In the genomic region with DNA sequence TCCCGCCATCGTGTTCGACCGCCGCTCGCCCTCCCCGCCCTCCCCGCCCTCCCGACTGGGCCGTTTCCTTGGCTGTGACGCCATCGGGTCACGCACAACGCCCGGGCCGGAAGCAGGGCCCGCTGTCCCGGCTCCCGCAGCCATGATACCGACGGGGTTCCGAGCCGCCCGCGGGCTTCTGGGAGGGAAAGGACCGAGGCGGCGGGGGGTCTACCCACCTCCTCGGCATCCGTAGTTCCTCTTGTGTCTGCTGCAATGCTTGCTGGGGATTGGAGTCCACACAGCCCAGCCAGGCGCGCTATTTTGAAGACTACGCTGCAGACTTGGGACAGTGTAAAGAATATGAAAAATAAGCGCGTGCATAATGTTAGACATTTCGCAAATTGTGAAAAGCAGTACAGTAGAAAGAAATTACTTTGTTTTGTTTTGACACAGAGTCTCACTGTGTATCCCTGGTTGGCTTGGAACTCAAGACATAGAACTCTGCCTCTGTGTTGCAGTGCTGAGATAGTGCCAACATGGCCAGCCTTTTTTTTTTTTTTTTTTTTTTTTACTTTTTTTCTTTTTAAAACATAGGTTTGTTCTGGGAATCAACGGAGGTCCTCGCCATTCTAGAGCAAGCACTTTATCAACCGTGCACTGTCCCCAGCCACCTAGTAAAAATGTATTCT, we compare ENCODE assay signal across 8 mouse cellular contexts. TPM values are rescaled to one million over a fixed set of nuclear protein-coding genes. Genes with fewer than 3 reads are reported as not detected.
DNase-seq lines count a peak whose midpoint lies in the region; ATAC-seq and TF ChIP-seq lines count a peak whose summit lies in the region.

Terf2 (minus strand) TSS at position 182 of the 671 bp plus-strand sequence.

- TF ChIP-seq CTCF in kidney, postnatal 0 days (IDR thresholded peaks at IDR 0.05; ENCODE audit: low read depth), result no peak

- no peaks in the 10 kb centered on the region for H3K27me3 ChIP-seq in heart, embryonic 13.5 days (replicated peaks)
- H3K27me3 ChIP-seq in kidney, postnatal 0 days (ENCODE audit: insufficient read depth, low read length), result no peaks in the 10 kb centered on the region
- no peaks in the 10 kb centered on the region for H3K27me3 ChIP-seq in liver, embryonic 11.5 days (replicated peaks; ENCODE audit: control insufficient read depth, insufficient read depth, low read length)
- no peaks in the 10 kb centered on the region for H3K27me3 ChIP-seq in myocyte (ENCODE audit: control insufficient read depth, insufficient read depth, insufficient read length)
- no peaks in the 10 kb centered on the region for H3K27me3 ChIP-seq in splenic B cell, adult 2 months (ENCODE audit: control insufficient read depth, insufficient read depth, low read length, poor library complexity, severe bottlenecking)

- WGBS in heart, embryonic 13.5 days, result 3% methylated on average over 39 of the region's 39 CpGs
- WGBS in kidney, postnatal 0 days, result 4% methylated on average over 38 of the region's 39 CpGs
- WGBS in liver, embryonic 11.5 days, result 3% methylated on average over 39 of the region's 39 CpGs

- H3K4me1 ChIP-seq in heart, embryonic 13.5 days, result peaks cover 24% of the 10 kb centered on the region
- H3K4me1 ChIP-seq in kidney, postnatal 0 days (replicated peaks; ENCODE audit: insufficient read depth, low read length), result no peaks in the 10 kb centered on the region; the same call in 1 of the 2 replicates
- H3K4me1 ChIP-seq in liver, embryonic 11.5 days (replicated peaks; ENCODE audit: control insufficient read depth, insufficient read depth, low read length), result peaks cover 5% of the 10 kb centered on the region

- peaks cover 29% of the 10 kb centered on the region for H3K36me3 ChIP-seq in heart, embryonic 13.5 days
- 0 out of 2 replicates have a peak, but pooled peaks cover 9% of the 10 kb centered on the region for H3K36me3 ChIP-seq in kidney, postnatal 0 days (ENCODE audit: insufficient read depth, low read length)
- peaks cover 8% of the 10 kb centered on the region; the same call in 1 of the 2 replicates for H3K36me3 ChIP-seq in liver, embryonic 11.5 days (ENCODE audit: control insufficient read depth, insufficient read depth, low read length)
- peaks cover 5% of the 10 kb centered on the region for H3K36me3 ChIP-seq in myocyte (ENCODE audit: control insufficient read depth, insufficient read depth)
- H3K36me3 ChIP-seq in splenic B cell, adult 2 months (ENCODE audit: control insufficient read depth, insufficient read depth, low read length, poor library complexity, severe bottlenecking), result peaks cover 1% of the 10 kb centered on the region; the same call in 1 of the 2 replicates

- H3K4me2 ChIP-seq in heart, embryonic 13.5 days, result peak within 1 kb of the TSS; percentile 74
- H3K4me2 ChIP-seq in kidney, postnatal 0 days (ENCODE audit: low read length), result peak within 1 kb of the TSS; percentile 56
- H3K4me2 ChIP-seq in liver, embryonic 11.5 days, result peak within 1 kb of the TSS; percentile 81
- H3K4me2 ChIP-seq in myocyte (ENCODE audit: low read depth), result peak within 1 kb of the TSS; percentile 82

- peak within 1 kb of the TSS; percentile 95 for H3K4me3 ChIP-seq in heart, embryonic 13.5 days
- peak within 1 kb of the TSS; percentile 70 for H3K4me3 ChIP-seq in kidney, postnatal 0 days (replicated peaks; ENCODE audit: low read depth, low read length)
- peak within 1 kb of the TSS; percentile 84 for H3K4me3 ChIP-seq in liver, embryonic 11.5 days (ENCODE audit: low read depth, low read length)
- peak within 1 kb of the TSS; percentile 52 for H3K4me3 ChIP-seq in myocyte

- peaks cover 45% of the 10 kb centered on the region for H3K79me2 ChIP-seq in myocyte (ENCODE audit: control insufficient read depth, insufficient read depth)

- H3K9me3 ChIP-seq in heart, embryonic 13.5 days, result no peaks in the 10 kb centered on the region
- no peaks in the 10 kb centered on the region for H3K9me3 ChIP-seq in kidney, postnatal 0 days (replicated peaks; ENCODE audit: low read length)
- H3K9me3 ChIP-seq in liver, embryonic 11.5 days (ENCODE audit: control insufficient read depth, low read length), result no peaks in the 10 kb centered on the region

- ATAC-seq in heart, embryonic 13.5 days (ENCODE audit: extremely low read depth, insufficient number of reproducible peaks, low FRiP score, low TSS enrichment), result peak; percentile 89
- peak; percentile 95 for ATAC-seq in kidney, postnatal 0 days (replicated peaks; ENCODE audit: low FRiP score, low read depth)
- peak; percentile 94 for ATAC-seq in liver, embryonic 11.5 days (replicated peaks; ENCODE audit: low FRiP score)

- H3K27ac ChIP-seq in heart, embryonic 13.5 days (replicated peaks), result peak within 1 kb of the TSS; percentile 92
- peak within 1 kb of the TSS; percentile 96 for H3K27ac ChIP-seq in kidney, postnatal 0 days
- H3K27ac ChIP-seq in liver, embryonic 11.5 days (ENCODE audit: low read depth, low read length), result peak within 1 kb of the TSS; percentile 93

- peak; percentile 90 to 92 for DNase-seq in CD8-positive naive resting alpha-beta T cell, adult 2 months (ENCODE audit: low read depth in 2 of 2, low spot score in 2 of 2)
- DNase-seq in c-Kit-negative CD71-positive TER-119-positive erythroid progenitor cells, embryonic 14.5 days (ENCODE audit: low read depth, low spot score), result peak; percentile 71
- peak; percentile 79 for DNase-seq in fibroblast of lung, adult 2 months (ENCODE audit: low read depth)
- DNase-seq in kidney, postnatal 0 days (ENCODE audit: low spot score), result peak; percentile 98
- DNase-seq in liver, embryonic 11.5 days (ENCODE audit: low spot score), result peak; percentile 93
- peak; percentile 93 for DNase-seq in splenic B cell, adult 2 months (ENCODE audit: low read depth, low spot score)

- TF ChIP-seq POLR2A in myocyte (IDR thresholded peaks at IDR 0.05; ENCODE audit: insufficient read length, low read depth), result peak; percentile 5

- peak within 1 kb of the TSS; percentile 96 for H3K9ac ChIP-seq in heart, embryonic 13.5 days
- peak within 1 kb of the TSS; percentile 89 for H3K9ac ChIP-seq in kidney, postnatal 0 days (ENCODE audit: low read depth, low read length)
- H3K9ac ChIP-seq in liver, embryonic 11.5 days (ENCODE audit: low read depth, low read length), result peak within 1 kb of the TSS; percentile 91

- peak within 1 kb of the TSS; percentile 56 for H3ac ChIP-seq in myocyte (ENCODE audit: control insufficient read depth, insufficient read length)

TF ChIP-seq in myocyte, 11 proteins besides CTCF, POLR2A, EP300 and RAD21:
- TF ChIP-seq MYOG (IDR thresholded peaks at IDR 0.05; ENCODE audit: control insufficient read depth in 1 of 3, insufficient read depth in 1 of 3, insufficient read length in 2 of 3, low read depth in 2 of 3) (no peak), E2F4 (IDR thresholded peaks at IDR 0.05; ENCODE audit: insufficient read depth) (peak; percentile 80)

RNA-seq across cellular contexts. Expression of gene Terf2, which starts in this region (rescaled TPM):
- polyA plus RNA-seq in heart, embryonic 13.5 days (2015; fragmentation: Nextera tagmentation; extraction: Ambion mirVana), result 9.9 and 10.7 TPM in 2 replicates
- polyA plus RNA-seq in kidney, postnatal 0 days (2015; fragmentation: Nextera tagmentation; extraction: Ambion mirVana), result 17.4 and 18.2 TPM in 2 replicates
- polyA plus RNA-seq in liver, embryonic 11.5 days (2014; fragmentation: Nextera tagmentation; extraction: Ambion mirVana), result 8.7 and 11.3 TPM in 2 replicates
- 14.7 TPM for polyA plus RNA-seq in myocyte (2012; fragmentation: generic; extraction: Trizol)

Comparison
In these comparisons a context has a peak if more than half of its experiments do, and no peak if none do; other contexts are left out.
1. Peak in every context shown above with its lines: DNase-seq, ATAC-seq, H3K4me3 ChIP-seq and H3K27ac ChIP-seq.